Mouse (Mus musculus) ES-E14 (cell line): ENCODE data around the gene Ctss. TPM values are rescaled to one million over a fixed set of nuclear protein-coding genes. Genes with fewer than 3 reads are reported as not detected.
A peak's percentile ranks its signal among the peaks of the same experiment; 100 is the strongest.

ENCODE experiments used
- DNase-seq: peaks from one replicate; pipeline ENCODE4 v3.0.0-alpha.2; 2013; ENCODE audit warnings: low read depth, low spot score
- H3K27ac ChIP-seq: 2 replicates; pipeline ENCODE4 v1.5.1; 2012; ENCODE audit warnings: low read depth, mild to moderate bottlenecking, low read length, moderate library complexity, mixed read lengths; ENCODE audit not compliant: poor library complexity, insufficient read depth, severe bottlenecking
- H3K36me3 ChIP-seq: 2 replicates; pipeline ENCODE4 v1.6.1; 2012; ENCODE audit warnings: mild to moderate bottlenecking, low read length, moderate library complexity, mixed read lengths; ENCODE audit not compliant: control insufficient read depth, poor library complexity, insufficient read depth, severe bottlenecking
- H3K4me1 ChIP-seq, 2 experiments: fragments of 150-350 bp in 1 of 2; sonication (generic) in 1 of 2; 2 replicates each; pipeline ENCODE4 v1.6.1; 2012; ENCODE audit warnings: low read length in 2 of 2, mild to moderate bottlenecking in 1 of 2, mixed read lengths in 1 of 2; ENCODE audit not compliant: control insufficient read depth in 2 of 2, insufficient read depth in 2 of 2, poor library complexity in 1 of 2
- H3K4me3 ChIP-seq, 2 experiments: fragments of 150-350 bp in 1 of 2; sonication (generic) in 1 of 2; 2 replicates each; pipeline ENCODE4 v1.5.1; 2012; ENCODE audit warnings: low read length in 2 of 2, low read depth in 1 of 2, mild to moderate bottlenecking in 1 of 2, mixed read lengths in 1 of 2; ENCODE audit not compliant: insufficient read depth in 1 of 2, poor library complexity in 1 of 2, severe bottlenecking in 1 of 2
- H3K9ac ChIP-seq: 2 replicates; pipeline ENCODE4 v1.6.1; 2012; ENCODE audit warnings: low read depth, mild to moderate bottlenecking, low read length, mixed read lengths; ENCODE audit not compliant: poor library complexity, insufficient read depth, severe bottlenecking
- H3K9me3 ChIP-seq: fragments of 150-350 bp; sonication (generic); 2 replicates; pipeline ENCODE4 v1.6.1; 2012; ENCODE audit warnings: low read depth, mild to moderate bottlenecking, low read length; ENCODE audit not compliant: control insufficient read depth, insufficient read depth
- CHD2 ChIP-seq: IDR thresholded peaks from 2 replicates; pipeline ENCODE4 v1.6.1; 2014; ENCODE audit warnings: mild to moderate bottlenecking, low read depth, low read length, inconsistent platforms
- HCFC1 ChIP-seq: IDR thresholded peaks from 2 replicates; pipeline ENCODE4 v1.6.1; 2012; ENCODE audit warnings: low read length, inconsistent platforms, borderline replicate concordance; ENCODE audit not compliant: insufficient read depth
- MAFK ChIP-seq: IDR thresholded peaks from 2 replicates; pipeline ENCODE4 v1.6.1; 2014; ENCODE audit warnings: mild to moderate bottlenecking, low read depth, low read length, inconsistent platforms; ENCODE audit not compliant: insufficient read depth
- ZC3H11A ChIP-seq: IDR thresholded peaks from 2 replicates; pipeline ENCODE4 v1.6.1; 2012; ENCODE audit warnings: low read depth, mild to moderate bottlenecking, inconsistent platforms, low read length, borderline replicate concordance
- ZNF384 ChIP-seq: IDR thresholded peaks from 2 replicates; pipeline ENCODE4 v1.6.1; 2012; ENCODE audit warnings: low read depth, low read length, inconsistent platforms
- in situ Hi-C, 2 experiments: fragments of 600-800 bp; cut with MboI; formaldehyde crosslinking; loops; one replicate each; pipeline ENCODE4 v1.15.1; 2025; ENCODE audit warnings: low sequenced_read_pairs in 2 of 2, inconsistent platforms in 1 of 2; ENCODE audit not compliant: unreplicated experiment in 2 of 2
- total RNA-seq: library from RNA; depleted of rRNA; stranded (reverse); fragments of 300-350 nt; gene quantifications from 2 replicates; pipeline ENCODE4 v1.2.3, GENCODE M21; 2012

Gene Ctss
- total RNA-seq, 1 experiment: 0.67 TPM

GRCm38 (mm10) chr3:95560738-95561137 is 34.2 kb downstream of the Ctss start:
- TF ChIP-seq MAFK (no peak), ZC3H11A (no peak), HCFC1 (no peak), ZNF384 (no peak), CHD2 (no peak)
- Histone ChIP-seq H3K36me3 (no peaks in the 10 kb centered on the region), H3K9ac (no peak overlapping the region), H3K9me3 (no peaks in the 10 kb centered on the region), H3K27ac (no peak overlapping the region), H3K4me1 (no peaks in the 10 kb centered on the region), H3K4me3 (no peak overlapping the region)
- in situ Hi-C loops: no loop called here
- no peak for DNase-seq

DNA sequence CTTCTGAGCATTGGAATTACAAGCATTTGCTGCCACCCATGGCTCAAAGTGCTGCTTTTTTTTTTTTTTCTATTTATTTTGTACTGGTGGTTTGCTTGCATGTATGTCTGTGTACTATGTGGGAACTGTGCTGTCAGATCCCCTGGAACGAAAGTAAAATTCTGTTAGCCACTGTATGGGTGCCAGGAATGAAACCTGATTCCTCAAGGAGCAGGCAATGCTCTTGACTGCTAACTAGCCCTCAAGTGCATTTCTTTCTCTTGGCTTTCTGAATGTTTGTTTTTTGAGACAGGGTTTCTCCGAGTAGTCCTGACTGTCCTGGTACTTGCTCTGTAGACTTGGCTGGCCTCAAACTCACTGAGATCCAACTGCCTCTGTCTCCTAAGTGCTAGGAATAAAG is 35.2 kb downstream of the Ctss start:
- no peak for DNase-seq
- Histone ChIP-seq H3K4me3 (no peak overlapping the region), H3K4me1 (no peaks in the 10 kb centered on the region), H3K9me3 (no peaks in the 10 kb centered on the region), H3K27ac (no peak overlapping the region), H3K36me3 (no peaks in the 10 kb centered on the region), H3K9ac (no peak overlapping the region)
- in situ Hi-C loops: no loop called here
- TF ChIP-seq ZNF384 (no peak), HCFC1 (no peak), CHD2 (no peak), ZC3H11A (no peak), MAFK (no peak)

- Histone ChIP-seq H3K27ac (no peak overlapping the region), H3K9me3 (no peaks in the 10 kb centered on the region), H3K9ac (no peak overlapping the region), H3K4me1 (no peaks in the 10 kb centered on the region), H3K36me3 (no peaks in the 10 kb centered on the region), H3K4me3 (no peak overlapping the region)
- TF ChIP-seq ZC3H11A (no peak), CHD2 (no peak), MAFK (no peak), ZNF384 (no peak), HCFC1 (no peak)
- in situ Hi-C loops: no loop called here
- no peak for DNase-seq
Observed at GRCm38 (mm10) chr3:95569585-95569984, 43.0 kb downstream of the Ctss start.

GRCm38 (mm10) chr3:95587754-95588603 is 61.4 kb downstream of the Ctss start:
- no peaks in the 10 kb centered on the region for H3K9me3 ChIP-seq
- H3K4me3 ChIP-seq: peak overlapping the region; percentile 34 to 91; a peak in 3 of 4 replicates
- H3K36me3 ChIP-seq: no peaks in the 10 kb centered on the region
- DNase-seq: no peak
- in situ Hi-C loops: no loop called here
- no peak for TF ChIP-seq ZNF384
- TF ChIP-seq MAFK: no peak
- TF ChIP-seq ZC3H11A: no peak
- peaks cover 0 to 2% of the 10 kb centered on the region in 2 experiments; a peak in 1 of 4 replicates for H3K4me1 ChIP-seq
- H3K9ac ChIP-seq: no peak overlapping the region
- H3K27ac ChIP-seq: no peak overlapping the region

- TF ChIP-seq HCFC1: no peak
- TF ChIP-seq CHD2: peak; percentile 89
- no peak for TF ChIP-seq MAFK
- TF ChIP-seq ZNF384: no peak
- TF ChIP-seq ZC3H11A: no peak
- no peaks in the 10 kb centered on the region for H3K36me3 ChIP-seq
- H3K4me1 ChIP-seq: peaks cover 0 to 2% of the 10 kb centered on the region in 2 experiments; a peak in 1 of 4 replicates
- in situ Hi-C loops: no loop called here
- peak; percentile 95 for DNase-seq
- peak within 1 kb of the TSS; percentile 80 for H3K9ac ChIP-seq
- 0 out of 2 replicates have a peak within 1 kb of the TSS, but pooled peaks have one; percentile 64 for H3K27ac ChIP-seq
- peak within 1 kb of the TSS; percentile 86 to 100 for H3K4me3 ChIP-seq
- H3K9me3 ChIP-seq: no peaks in the 10 kb centered on the region
Observed at GRCm38 (mm10) chr3:95588604-95589086, 62.1 kb downstream of the Ctss start, which contains the start of gene Golph3l. Gene Golph3l, plus strand, starts transcription at chr3:95588934.
